In the genomic region with DNA sequence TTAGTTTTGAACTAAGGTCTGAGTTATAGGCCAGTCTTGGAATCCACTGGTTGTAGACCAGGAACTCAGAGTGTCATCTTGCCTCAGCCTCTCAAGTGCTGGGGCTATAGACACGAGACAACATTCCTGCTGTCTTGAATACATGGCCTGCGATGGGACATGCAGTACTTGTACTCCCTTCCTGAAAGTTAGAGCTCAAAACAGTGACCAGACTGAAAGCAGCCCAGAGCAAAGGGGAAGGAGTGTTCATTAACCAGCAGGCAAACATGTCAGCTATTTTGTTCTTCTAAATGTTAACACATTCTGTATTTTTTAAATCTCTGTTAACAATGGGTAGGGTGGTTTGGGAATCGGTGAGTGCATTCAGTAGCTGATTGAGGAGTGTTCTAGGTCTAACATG, we compare ENCODE assay signal across 39 mouse cellular contexts. TPM values are rescaled to one million over a fixed set of nuclear protein-coding genes. Genes with fewer than 3 reads are reported as not detected.
DNase-seq lines count a peak whose midpoint lies in the region; ATAC-seq and TF ChIP-seq lines count a peak whose summit lies in the region.
"Had no signal": no experiment of that assay in that cellular context is flagged by ENCODE, and none has a peak within 500 bp of the region (broad histone marks: within the 10 kb centered on the region; RNA-seq: fewer than 3 reads in every experiment).

No protein-coding gene starts in this region.

- peaks cover 3% of the 10 kb centered on the region for H3K4me1 ChIP-seq in kidney, embryonic 16.5 days (ENCODE audit: insufficient read depth, low read length)
- H3K4me1 ChIP-seq in liver, postnatal 0 days (ENCODE audit: insufficient read depth), result peaks cover 3% of the 10 kb centered on the region; the same call in 1 of the 2 replicates
- no peaks in the 10 kb centered on the region for H3K4me1 ChIP-seq in lung, adult 2 months (ENCODE audit: control insufficient read depth, insufficient read depth, low read length)
- H3K4me1 ChIP-seq: embryonic facial prominence, embryonic 10.5 days; embryonic facial prominence, embryonic 15.5 days; forebrain, embryonic 12.5 days; hindbrain, embryonic 12.5 days; intestine, embryonic 15.5 days; limb, embryonic 12.5 days; midbrain, embryonic 12.5 days; neural tube, embryonic 12.5 days had no signal

- H3K27ac ChIP-seq in kidney, embryonic 16.5 days (ENCODE audit: low read length), result peak overlapping the region; percentile 80
- peak overlapping the region; percentile 53 for H3K27ac ChIP-seq in liver, postnatal 0 days (ENCODE audit: low read depth)
- H3K27ac ChIP-seq: embryonic facial prominence, embryonic 10.5 days; embryonic facial prominence, embryonic 15.5 days; forebrain, embryonic 12.5 days; hindbrain, embryonic 12.5 days; hindbrain, postnatal 0 days; intestine, embryonic 15.5 days; layer of hippocampus, adult 2 months; left cerebral cortex, adult 2 months; limb, embryonic 12.5 days; liver, embryonic 14.5 days; midbrain, embryonic 12.5 days; neural tube, embryonic 12.5 days had no signal

- H3K9me3 ChIP-seq in kidney, embryonic 16.5 days (ENCODE audit: low read length), result no peaks in the 10 kb centered on the region
- H3K9me3 ChIP-seq in liver, postnatal 0 days (ENCODE audit: low read length), result no peaks in the 10 kb centered on the region
- H3K9me3 ChIP-seq: embryonic facial prominence, embryonic 10.5 days; embryonic facial prominence, embryonic 15.5 days; forebrain, embryonic 12.5 days; hindbrain, embryonic 12.5 days; intestine, embryonic 15.5 days; limb, embryonic 12.5 days; megakaryocyte, embryonic 14.5 days; midbrain, embryonic 12.5 days; neural tube, embryonic 12.5 days had no signal

- no peak overlapping the region for H3K4me2 ChIP-seq in kidney, embryonic 16.5 days (replicated peaks; ENCODE audit: low read depth, low read length)
- no peak overlapping the region for H3K4me2 ChIP-seq in liver, postnatal 0 days (ENCODE audit: low read depth, low read length)
- H3K4me2 ChIP-seq: embryonic facial prominence, embryonic 15.5 days; forebrain, embryonic 12.5 days; heart, embryonic 11.5 days; hindbrain, embryonic 12.5 days; intestine, embryonic 15.5 days; limb, embryonic 12.5 days; midbrain, embryonic 12.5 days; neural tube, embryonic 12.5 days had no signal

- H3K36me3 ChIP-seq in kidney, embryonic 16.5 days (ENCODE audit: insufficient read depth, low read length), result peaks cover 18% of the 10 kb centered on the region
- peaks cover 7% of the 10 kb centered on the region; the same call in 1 of the 2 replicates for H3K36me3 ChIP-seq in liver, postnatal 0 days (replicated peaks; ENCODE audit: insufficient read depth, low read length)

- peak; percentile 67 for DNase-seq in kidney, adult 18-20 months
- no peak for DNase-seq in kidney, postnatal 10 days
- peak; percentile 73 to 83 for DNase-seq in kidney, adult 8-10 months
- no peak for DNase-seq in liver, postnatal 0 days
- DNase-seq in heart, adult 18-20 months, result no peak
- no peak for DNase-seq in lung, adult 2 months
- DNase-seq: adrenal gland, postnatal 25 days; cerebellum, adult 2 months; cerebellum, postnatal 14 days; gastrocnemius, postnatal 10 days; heart, postnatal 36 days; lung, postnatal 4 days; right cerebral cortex, adult 18-20 months; right cerebral cortex, postnatal 4 days; thymus, postnatal 4 days had no signal

- no peak overlapping the region for H3K9ac ChIP-seq in kidney, embryonic 16.5 days (replicated peaks; ENCODE audit: low read length)
- no peak overlapping the region for H3K9ac ChIP-seq in liver, postnatal 0 days (replicated peaks)
- H3K9ac ChIP-seq: embryonic facial prominence, embryonic 15.5 days; forebrain, embryonic 12.5 days; hindbrain, embryonic 12.5 days; intestine, embryonic 15.5 days; limb, embryonic 12.5 days; liver, embryonic 14.5 days; midbrain, embryonic 12.5 days; neural tube, embryonic 12.5 days had no signal

- H3K27me3 ChIP-seq in kidney, embryonic 16.5 days (ENCODE audit: insufficient read depth, low read length), result no peaks in the 10 kb centered on the region
- H3K27me3 ChIP-seq in liver, postnatal 0 days (ENCODE audit: insufficient read depth, low read length), result no peaks in the 10 kb centered on the region
- H3K27me3 ChIP-seq: embryonic facial prominence, embryonic 15.5 days; forebrain, embryonic 12.5 days; hindbrain, embryonic 12.5 days; intestine, embryonic 15.5 days; limb, embryonic 12.5 days; megakaryocyte, embryonic 14.5 days; midbrain, embryonic 12.5 days; neural tube, embryonic 12.5 days had no signal

- TF ChIP-seq POLR2A in lung, adult 2 months (IDR thresholded peaks at IDR 0.05; ENCODE audit: borderline replicate concordance, extremely low read depth, low read depth, low read length), result no peak

- TF ChIP-seq CTCF in liver, postnatal 0 days (IDR thresholded peaks at IDR 0.05; ENCODE audit: low read depth), result no peak
- TF ChIP-seq CTCF in lung, adult 2 months (IDR thresholded peaks at IDR 0.05; ENCODE audit: insufficient read depth, low read length), result no peak

- no peak for TF ChIP-seq EP300 in liver, postnatal 0 days (IDR thresholded peaks at IDR 0.05; ENCODE audit: low read depth)

- peak; percentile 78 for ATAC-seq in kidney, embryonic 16.5 days (ENCODE audit: low FRiP score, low TSS enrichment)
- 0 out of 2 replicates have a peak, but pooled peaks have one; percentile 40 for ATAC-seq in liver, postnatal 0 days
- ATAC-seq: CD4-positive, CD25-positive, alpha-beta regulatory T cell, adult 4 months; hindbrain, postnatal 0 days; intestine, embryonic 15.5 days; lung, postnatal 0 days had no signal

- no peak overlapping the region for H3K4me3 ChIP-seq in kidney, embryonic 16.5 days (ENCODE audit: low read length)
- H3K4me3 ChIP-seq in liver, postnatal 0 days (ENCODE audit: low read depth, low read length), result no peak overlapping the region
- H3K4me3 ChIP-seq in lung, adult 2 months (replicated peaks; ENCODE audit: extremely low read depth, low read depth, low read length), result no peak overlapping the region
- H3K4me3 ChIP-seq: embryonic facial prominence, embryonic 10.5 days; embryonic facial prominence, embryonic 15.5 days; forebrain, embryonic 12.5 days; hindbrain, embryonic 12.5 days; intestine, embryonic 15.5 days; layer of hippocampus, adult 2 months; left cerebral cortex, adult 2 months; limb, embryonic 12.5 days; megakaryocyte, embryonic 14.5 days; midbrain, embryonic 12.5 days; myocyte; neural tube, embryonic 12.5 days had no signal

- WGBS in kidney, embryonic 16.5 days, result 70% methylated on average over 3 of the region's 3 CpGs
- 53% methylated on average over 3 of the region's 3 CpGs for WGBS in liver, postnatal 0 days (ENCODE audit: insufficient replicate concordance)
- WGBS in lung, adult 2 months, result 69% methylated on average over 3 of the region's 3 CpGs

RNA-seq across cellular contexts. Expression of a gene that starts 24.1 kb away (rescaled TPM):
- not detected in 2 replicates for polyA plus RNA-seq in kidney, embryonic 16.5 days (2015; fragmentation: Nextera tagmentation; extraction: Ambion mirVana)
- polyA plus RNA-seq in liver, postnatal 0 days (2015; fragmentation: Nextera tagmentation; extraction: Ambion mirVana), result not detected in 2 replicates
- not detected for total RNA-seq in heart, adult 18-20 months (2021)
- not detected in 2 replicates for polyA plus RNA-seq in lung, adult 2 months (2012; rRNA removed)
- total RNA-seq: adrenal gland, postnatal 25 days; gastrocnemius, postnatal 10 days; heart, postnatal 36 days; hindbrain, postnatal 0 days; layer of hippocampus, adult 2 months; layer of hippocampus, postnatal 14 days; left cerebral cortex, adult 2 months; left cerebral cortex, postnatal 25 days; midbrain, postnatal 0 days had no signal
- polyA plus RNA-seq: CD4-positive, CD25-positive, alpha-beta regulatory T cell, adult 4 months; cerebellum, adult 2 months; cortical plate, adult 2 months; embryonic facial prominence, embryonic 15.5 days; forebrain, embryonic 12.5 days; gonadal fat pad, adult 2 months; heart, embryonic 11.5 days; heart, embryonic 16.5 days; hindbrain, embryonic 12.5 days; intestine, embryonic 15.5 days; limb, embryonic 12.5 days; liver, embryonic 14.5 days; midbrain, embryonic 12.5 days; myocyte; neural tube, embryonic 12.5 days had no signal

RNA-seq across cellular contexts. Expression of a gene that starts 25.3 kb away (rescaled TPM):
- polyA plus RNA-seq in kidney, embryonic 16.5 days (2015; fragmentation: Nextera tagmentation; extraction: Ambion mirVana), result 107 and 123 TPM in 2 replicates
- polyA plus RNA-seq in liver, postnatal 0 days (2015; fragmentation: Nextera tagmentation; extraction: Ambion mirVana), result 11.8 and 12.3 TPM in 2 replicates
- 10 to 100 TPM; 19.6 to 20.8 TPM for total RNA-seq in heart, adult 18-20 months (2021)
- 12.3 and 16.1 TPM in 2 replicates for polyA plus RNA-seq in lung, adult 2 months (2012; rRNA removed)

Comparison
In these comparisons a context has a peak if more than half of its experiments do, and no peak if none do; other contexts are left out.
1. DNase-seq: peak in kidney, adult 18-20 months (single experiment) and kidney, adult 8-10 months (2 of 2); none in kidney, postnatal 10 days (single experiment), liver, postnatal 0 days (single experiment), heart, adult 18-20 months (0 of 2) and lung, adult 2 months (single experiment).